Mouse (Mus musculus): ENCODE measurements around the gene Ssr1. TPM values are rescaled to one million over a fixed set of nuclear protein-coding genes. Genes with fewer than 3 reads are reported as not detected.

The Ssr1 gene
- polyA plus RNA-seq, 1 experiment from 2014 or later, result 74.0 TPM

GRCm38 (mm10) chr13:38012436-38012835, 18.4 kb upstream of the Ssr1 start:
- Histone ChIP-seq H3K27me3 (replicated peaks; ENCODE audit: control insufficient read depth, insufficient read depth, low read length) (no peaks in the 10 kb centered on the region), H3K9ac (replicated peaks; ENCODE audit: low read depth, low read length) (no peak overlapping the region), H3K36me3 (ENCODE audit: control insufficient read depth, insufficient read depth) (no peaks in the 10 kb centered on the region), H3K27ac (ENCODE audit: low read length) (no peak overlapping the region), H3K4me1 (replicated peaks; ENCODE audit: control insufficient read depth, insufficient read depth, low read length) (no peaks in the 10 kb centered on the region), H3K9me3 (ENCODE audit: control insufficient read depth, low read length) (no peaks in the 10 kb centered on the region), H3K4me3 (replicated peaks; ENCODE audit: low read length) (no peak overlapping the region), H3K4me2 (ENCODE audit: low read length) (no peak overlapping the region)
- ATAC-seq, result no peak
- 88% methylated on average over 5 of the region's 5 CpGs for WGBS

- no peak for ATAC-seq
- no peak overlapping the region for H3K4me2 ChIP-seq (ENCODE audit: low read length)
Measured at GRCm38 (mm10) chr13:38010444-38010910, 16.5 kb upstream of the Ssr1 start.

GRCm38 (mm10) chr13:38009721-38010408, 15.8 kb upstream of the Ssr1 start:
- H3K27ac ChIP-seq (ENCODE audit: low read length), result no peak overlapping the region
- no peaks in the 10 kb centered on the region for H3K4me1 ChIP-seq (replicated peaks; ENCODE audit: control insufficient read depth, insufficient read depth, low read length)
- no peak overlapping the region for H3K4me3 ChIP-seq (replicated peaks; ENCODE audit: low read length)
- H3K9me3 ChIP-seq (ENCODE audit: control insufficient read depth, low read length), result no peaks in the 10 kb centered on the region
- no peaks in the 10 kb centered on the region for H3K36me3 ChIP-seq (ENCODE audit: control insufficient read depth, insufficient read depth)
- WGBS, result 93% methylated on average over 5 of the region's 5 CpGs
- no peak overlapping the region for H3K4me2 ChIP-seq (ENCODE audit: low read length)
- no peak overlapping the region for H3K9ac ChIP-seq (replicated peaks; ENCODE audit: low read depth, low read length)
- no peaks in the 10 kb centered on the region for H3K27me3 ChIP-seq (replicated peaks; ENCODE audit: control insufficient read depth, insufficient read depth, low read length)
- no peak for ATAC-seq

More at GRCm38 (mm10) chr13:38010444-38010910, 16.5 kb upstream of the Ssr1 start:
- no peaks in the 10 kb centered on the region for H3K9me3 ChIP-seq (ENCODE audit: control insufficient read depth, low read length)
- WGBS, result 76% methylated on average over 5 of the region's 5 CpGs
- H3K27me3 ChIP-seq (replicated peaks; ENCODE audit: control insufficient read depth, insufficient read depth, low read length), result no peaks in the 10 kb centered on the region
- no peaks in the 10 kb centered on the region for H3K4me1 ChIP-seq (replicated peaks; ENCODE audit: control insufficient read depth, insufficient read depth, low read length)
- no peak overlapping the region for H3K4me3 ChIP-seq (replicated peaks; ENCODE audit: low read length)
- H3K9ac ChIP-seq (replicated peaks; ENCODE audit: low read depth, low read length), result no peak overlapping the region
- no peak overlapping the region for H3K27ac ChIP-seq (ENCODE audit: low read length)
- H3K36me3 ChIP-seq (ENCODE audit: control insufficient read depth, insufficient read depth), result no peaks in the 10 kb centered on the region

GRCm38 (mm10) chr13:38007972-38008371, 14.0 kb upstream of the Ssr1 start:
- Histone ChIP-seq H3K9me3 (ENCODE audit: control insufficient read depth, low read length) (no peaks in the 10 kb centered on the region), H3K36me3 (ENCODE audit: control insufficient read depth, insufficient read depth) (no peaks in the 10 kb centered on the region), H3K27ac (ENCODE audit: low read length) (no peak overlapping the region), H3K9ac (replicated peaks; ENCODE audit: low read depth, low read length) (no peak overlapping the region), H3K4me1 (replicated peaks; ENCODE audit: control insufficient read depth, insufficient read depth, low read length) (no peaks in the 10 kb centered on the region), H3K4me3 (replicated peaks; ENCODE audit: low read length) (no peak overlapping the region), H3K4me2 (ENCODE audit: low read length) (no peak overlapping the region), H3K27me3 (replicated peaks; ENCODE audit: control insufficient read depth, insufficient read depth, low read length) (no peaks in the 10 kb centered on the region)
- ATAC-seq, result no peak
- WGBS, result 92% methylated on average over 2 of the region's 2 CpGs

- WGBS, result 45% methylated on average over 1 of the region's 1 CpGs
- no peak overlapping the region for H3K4me3 ChIP-seq (replicated peaks; ENCODE audit: low read length)
- H3K36me3 ChIP-seq (ENCODE audit: control insufficient read depth, insufficient read depth), result no peaks in the 10 kb centered on the region
- H3K4me2 ChIP-seq (ENCODE audit: low read length), result no peak overlapping the region
- ATAC-seq, result no peak
- H3K9ac ChIP-seq (replicated peaks; ENCODE audit: low read depth, low read length), result no peak overlapping the region
- H3K4me1 ChIP-seq (replicated peaks; ENCODE audit: control insufficient read depth, insufficient read depth, low read length), result no peaks in the 10 kb centered on the region
- H3K9me3 ChIP-seq (ENCODE audit: control insufficient read depth, low read length), result no peaks in the 10 kb centered on the region
- no peaks in the 10 kb centered on the region for H3K27me3 ChIP-seq (replicated peaks; ENCODE audit: control insufficient read depth, insufficient read depth, low read length)
- H3K27ac ChIP-seq (ENCODE audit: low read length), result no peak overlapping the region
Measured at GRCm38 (mm10) chr13:38002461-38002860, 8.4 kb upstream of the Ssr1 start.

GRCm38 (mm10) chr13:37999713-38000112, 5.7 kb upstream of the Ssr1 start:
- no peak overlapping the region for H3K4me3 ChIP-seq (replicated peaks; ENCODE audit: low read length)
- WGBS, result 81% methylated on average over 3 of the region's 3 CpGs
- ATAC-seq, result no peak
- no peaks in the 10 kb centered on the region for H3K36me3 ChIP-seq (ENCODE audit: control insufficient read depth, insufficient read depth)
- no peaks in the 10 kb centered on the region for H3K27me3 ChIP-seq (replicated peaks; ENCODE audit: control insufficient read depth, insufficient read depth, low read length)
- H3K4me1 ChIP-seq (replicated peaks; ENCODE audit: control insufficient read depth, insufficient read depth, low read length), result no peaks in the 10 kb centered on the region
- no peak overlapping the region for H3K4me2 ChIP-seq (ENCODE audit: low read length)
- no peak overlapping the region for H3K9ac ChIP-seq (replicated peaks; ENCODE audit: low read depth, low read length)
- H3K27ac ChIP-seq (ENCODE audit: low read length), result no peak overlapping the region
- H3K9me3 ChIP-seq (ENCODE audit: control insufficient read depth, low read length), result no peaks in the 10 kb centered on the region

GRCm38 (mm10) chr13:37994405-37994749, 360 bp upstream of the Ssr1 start:
- peak; percentile 60 for ATAC-seq
- Histone ChIP-seq H3K27ac (ENCODE audit: low read length) (no peak overlapping the region), H3K9me3 (ENCODE audit: control insufficient read depth, low read length) (no peaks in the 10 kb centered on the region), H3K4me2 (ENCODE audit: low read length) (peak overlapping the region; percentile 49), H3K4me3 (replicated peaks; ENCODE audit: low read length) (peak overlapping the region; percentile 62), H3K4me1 (replicated peaks; ENCODE audit: control insufficient read depth, insufficient read depth, low read length) (peaks cover 8% of the 10 kb centered on the region), H3K27me3 (replicated peaks; ENCODE audit: control insufficient read depth, insufficient read depth, low read length) (no peaks in the 10 kb centered on the region), H3K36me3 (ENCODE audit: control insufficient read depth, insufficient read depth) (peaks cover 4% of the 10 kb centered on the region; the same call in 1 of the 2 replicates), H3K9ac (replicated peaks; ENCODE audit: low read depth, low read length) (peak overlapping the region; percentile 26)
- WGBS, result 21% methylated on average over 7 of the region's 7 CpGs

- H3K9ac ChIP-seq (replicated peaks; ENCODE audit: low read depth, low read length), result peak overlapping the region; percentile 83
- no peak for ATAC-seq
- H3K4me3 ChIP-seq (replicated peaks; ENCODE audit: low read length), result peak overlapping the region; percentile 62
- WGBS, result under 1% methylated on average over 17 of the region's 17 CpGs
- H3K4me2 ChIP-seq (ENCODE audit: low read length), result peak overlapping the region; percentile 58
- peak overlapping the region; percentile 74 for H3K27ac ChIP-seq (ENCODE audit: low read length)
- H3K36me3 ChIP-seq (ENCODE audit: control insufficient read depth, insufficient read depth), result peaks cover 8% of the 10 kb centered on the region; the same call in 1 of the 2 replicates
- peaks cover 8% of the 10 kb centered on the region for H3K4me1 ChIP-seq (replicated peaks; ENCODE audit: control insufficient read depth, insufficient read depth, low read length)
- H3K9me3 ChIP-seq (ENCODE audit: control insufficient read depth, low read length), result no peaks in the 10 kb centered on the region
- no peaks in the 10 kb centered on the region for H3K27me3 ChIP-seq (replicated peaks; ENCODE audit: control insufficient read depth, insufficient read depth, low read length)
Measured at GRCm38 (mm10) chr13:37993376-37993703, 677 bp downstream of the Ssr1 start.

- WGBS, result 9% methylated on average over 10 of the region's 10 CpGs
- Histone ChIP-seq H3K4me3 (replicated peaks; ENCODE audit: low read length) (peak overlapping the region; percentile 62), H3K4me2 (ENCODE audit: low read length) (peak overlapping the region; percentile 58), H3K4me1 (replicated peaks; ENCODE audit: control insufficient read depth, insufficient read depth, low read length) (peaks cover 8% of the 10 kb centered on the region), H3K36me3 (ENCODE audit: control insufficient read depth, insufficient read depth) (peaks cover 8% of the 10 kb centered on the region; the same call in 1 of the 2 replicates), H3K27me3 (replicated peaks; ENCODE audit: control insufficient read depth, insufficient read depth, low read length) (no peaks in the 10 kb centered on the region), H3K27ac (ENCODE audit: low read length) (no peak overlapping the region), H3K9me3 (ENCODE audit: control insufficient read depth, low read length) (no peaks in the 10 kb centered on the region), H3K9ac (replicated peaks; ENCODE audit: low read depth, low read length) (peak overlapping the region; percentile 83)
- ATAC-seq, result no peak
Measured at GRCm38 (mm10) chr13:37992638-37993371, 1.2 kb downstream of the Ssr1 start.
